Mouse (Mus musculus): ENCODE measurements around the gene Ankrd17. TPM values are rescaled to one million over a fixed set of nuclear protein-coding genes. Genes with fewer than 3 reads are reported as not detected.
"Not testable (repeated sequence)": the region's sequence is repeated elsewhere in the genome, so short reads cannot be mapped to it uniquely, and the experiment has no call there.

The Ankrd17 gene
- polyA plus RNA-seq, 1 experiment from 2014 or later = 26.4 TPM

DNA sequence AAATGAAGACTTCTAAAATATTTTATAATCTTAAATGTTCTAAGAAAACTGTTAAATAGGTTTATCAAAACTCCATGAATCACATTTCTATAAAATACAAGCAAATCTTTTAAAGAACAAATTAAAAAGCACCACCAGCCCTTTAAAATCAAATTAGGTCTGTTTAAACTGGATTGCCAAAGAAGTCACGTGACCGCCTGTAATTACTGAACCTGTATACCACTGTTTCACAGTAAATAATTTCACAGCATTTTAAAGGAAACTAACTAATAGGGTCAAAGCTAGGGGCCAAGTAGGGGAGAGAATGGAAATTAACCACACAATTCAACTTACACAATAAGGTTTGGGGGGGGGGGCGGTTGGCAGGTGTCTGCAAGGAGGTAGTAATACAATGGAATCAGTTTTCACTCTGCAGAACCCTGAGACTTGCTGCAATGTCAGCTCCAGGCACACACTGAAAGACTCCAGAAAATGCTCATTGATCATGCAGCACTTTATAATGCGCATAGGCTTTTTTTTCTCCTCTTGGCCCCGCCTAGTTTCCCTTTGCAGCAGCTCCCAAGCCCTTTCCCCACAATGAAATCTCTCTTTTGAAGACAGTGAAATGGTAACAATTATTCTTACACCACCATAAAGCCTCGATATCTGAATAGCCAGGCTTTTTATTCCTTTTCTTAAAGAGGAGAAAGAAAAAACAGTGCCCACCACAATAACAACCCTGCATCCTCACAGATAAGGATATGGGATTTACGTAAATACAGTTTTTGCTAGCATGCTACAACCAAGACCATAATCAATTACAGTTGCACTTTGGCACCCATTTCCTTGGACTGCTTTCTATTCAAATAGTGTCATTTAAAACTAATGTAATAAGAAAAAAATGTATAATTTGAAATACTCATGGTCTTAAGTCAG, 27.9 kb downstream of the Ankrd17 start:
- DNase-seq (ENCODE audit: low spot score) = no peak

- no peak for DNase-seq (ENCODE audit: low spot score)
These were observed 33.9 kb downstream of the Ankrd17 start for GRCm38 (mm10) chr5:90332478-90332877.

- no peak for DNase-seq (ENCODE audit: low spot score)
These were observed 35.3 kb downstream of the Ankrd17 start for GRCm38 (mm10) chr5:90331071-90331470.

DNA sequence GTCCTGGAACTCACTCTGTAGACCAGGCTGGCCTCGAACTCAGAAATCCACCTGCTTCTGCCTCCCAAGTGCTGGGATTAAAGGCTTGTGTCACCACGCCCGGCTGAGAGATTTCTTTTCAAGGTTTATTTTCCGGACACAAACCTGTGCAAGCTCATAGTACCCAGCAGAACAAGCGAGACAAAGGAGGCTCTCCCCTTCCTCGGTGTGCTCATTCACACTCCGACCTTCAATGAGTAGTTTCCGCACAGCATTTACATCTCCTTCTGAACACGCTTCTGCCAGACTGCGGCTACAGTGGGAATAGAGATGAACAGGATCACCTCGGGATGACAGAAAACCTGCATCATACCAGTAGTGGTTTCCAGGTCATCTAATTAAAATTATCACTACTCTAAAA, 68.0 kb downstream of the Ankrd17 start:
- no peak for DNase-seq (ENCODE audit: low spot score)

GRCm38 (mm10) chr5:90289887-90290286, 76.5 kb downstream of the Ankrd17 start:
- DNase-seq (ENCODE audit: low spot score) = no peak

- DNase-seq (ENCODE audit: low spot score) = peak; percentile 44
These were observed 79.8 kb downstream of the Ankrd17 start for GRCm38 (mm10) chr5:90286559-90286958.

DNA sequence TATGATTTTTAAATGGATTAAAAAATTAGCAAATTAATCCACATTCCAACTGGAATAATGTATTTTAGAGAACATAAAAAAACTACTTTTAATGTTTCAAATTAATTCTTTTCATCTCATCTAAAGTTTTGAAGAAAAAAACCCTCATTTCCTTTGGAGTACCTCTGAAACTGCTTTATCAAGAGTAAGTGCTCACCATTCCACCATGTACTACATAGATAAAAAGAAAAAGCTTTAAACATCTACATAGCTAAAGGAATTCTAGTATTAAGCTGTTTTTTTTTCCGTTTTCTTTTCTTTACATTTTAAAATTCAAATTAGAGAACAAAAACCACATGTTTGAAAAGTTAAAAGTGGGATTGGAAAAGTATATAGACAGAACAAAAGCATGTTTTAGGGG, 86.3 kb downstream of the Ankrd17 start:
- DNase-seq (ENCODE audit: low spot score) = no peak

DNA sequence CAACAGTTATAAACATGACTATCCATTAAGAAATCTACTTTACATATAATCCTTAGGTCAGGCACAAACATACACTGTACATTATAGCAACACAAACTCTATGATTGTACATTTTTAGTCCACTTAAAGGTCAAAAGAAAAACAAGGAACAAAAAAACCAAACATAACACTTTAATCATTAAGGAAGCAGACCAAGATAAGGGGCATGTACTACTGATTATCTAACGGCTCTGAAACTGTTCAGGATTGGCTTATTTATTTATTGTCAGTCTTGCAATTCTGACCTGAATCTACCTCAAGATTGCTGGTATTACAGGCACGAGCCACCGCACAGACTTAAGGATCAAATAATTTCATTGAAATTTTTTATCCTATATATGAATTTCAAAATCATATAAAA, 87.0 kb downstream of the Ankrd17 start:
- DNase-seq (ENCODE audit: low spot score) = no peak

DNA sequence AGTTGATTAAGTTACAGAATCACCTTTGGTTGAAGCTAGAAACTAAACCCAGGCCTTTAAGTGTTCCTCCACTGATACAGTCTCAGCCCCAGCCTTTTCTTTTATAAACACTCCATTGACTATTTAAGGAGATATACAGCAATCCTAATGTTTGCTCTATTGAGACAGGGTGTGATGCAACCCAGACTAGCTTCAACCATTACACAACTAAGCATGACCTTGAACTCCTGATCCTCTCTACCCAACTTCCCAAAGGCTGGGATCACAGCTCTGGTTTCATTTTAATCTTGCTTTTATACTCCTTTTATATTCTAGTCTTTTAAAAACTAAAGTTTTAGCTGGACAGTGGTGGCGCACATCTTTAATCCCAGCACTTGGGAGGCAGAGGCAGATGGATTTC, 88.9 kb downstream of the Ankrd17 start:
- DNase-seq (ENCODE audit: low spot score) = no peak

DNA sequence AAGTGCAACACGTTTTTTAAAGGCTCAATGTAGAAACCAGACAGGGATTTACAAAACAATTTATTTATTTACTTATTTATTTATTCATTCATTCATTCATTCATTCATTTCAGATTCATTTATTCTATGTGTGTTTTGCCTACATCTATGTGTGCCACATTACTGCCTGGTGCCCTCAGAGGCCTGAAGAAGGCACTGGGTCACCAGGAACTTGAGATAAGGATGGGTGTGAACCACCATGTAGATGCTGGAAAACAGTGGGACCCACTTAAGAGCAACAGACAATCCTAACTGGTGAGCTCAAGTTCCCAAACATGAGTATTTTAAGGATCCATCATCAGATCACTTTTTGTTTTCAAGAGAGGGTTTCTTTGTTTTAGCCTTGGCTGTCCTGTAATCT, 91.6 kb downstream of the Ankrd17 start:
- DNase-seq (ENCODE audit: low spot score) = no peak

DNA sequence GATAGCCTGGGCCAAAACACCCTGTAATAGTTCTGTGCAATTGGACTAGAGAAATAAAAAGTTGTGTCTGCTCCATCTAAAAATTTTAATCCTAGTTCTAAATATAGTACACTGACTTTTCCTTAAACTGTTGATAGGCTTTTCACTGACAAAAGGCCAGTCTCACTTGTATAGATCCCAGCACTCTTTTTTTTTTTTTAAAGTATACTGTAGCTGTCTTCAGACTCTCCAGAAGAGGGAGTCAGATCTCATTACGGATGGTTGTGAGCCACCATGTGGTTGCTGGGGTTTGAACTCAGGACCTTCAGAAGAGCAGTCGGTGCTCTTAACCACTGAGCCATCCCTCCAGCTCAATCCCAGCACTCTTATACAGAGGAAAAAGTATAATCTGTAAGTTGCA, 104.1 kb downstream of the Ankrd17 start:
- not testable (repeated sequence) for DNase-seq (ENCODE audit: low spot score)

- no peak for DNase-seq (ENCODE audit: low spot score)
These were observed 109.4 kb downstream of the Ankrd17 start for GRCm38 (mm10) chr5:90257023-90257422.

DNA sequence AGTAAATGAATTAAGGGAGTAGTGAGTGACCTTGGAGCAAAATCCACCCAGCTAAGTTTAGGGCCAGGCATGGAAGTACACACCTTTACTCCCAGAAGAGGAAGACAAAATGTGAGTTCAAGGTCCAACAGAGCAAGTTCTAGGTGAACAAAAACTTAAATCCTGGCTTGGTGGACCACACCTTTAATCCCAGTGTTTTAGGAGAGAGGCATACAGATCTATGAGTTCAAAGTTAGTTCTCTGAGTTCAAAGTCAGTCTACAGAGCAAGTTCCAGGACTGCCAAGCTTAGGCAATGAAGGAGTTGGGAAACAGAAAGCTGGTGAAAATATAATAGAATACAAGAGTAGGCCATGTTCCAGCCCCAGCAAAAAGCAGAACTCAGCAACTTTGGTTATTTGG, 118.9 kb downstream of the Ankrd17 start:
- DNase-seq (ENCODE audit: low spot score) = no peak

GRCm38 (mm10) chr5:90246987-90247386, 119.4 kb downstream of the Ankrd17 start:
- no peak for DNase-seq (ENCODE audit: low spot score)

- no peak for DNase-seq (ENCODE audit: low spot score)
These were observed 119.8 kb downstream of the Ankrd17 start for GRCm38 (mm10) chr5:90246567-90246966.

- no peak for DNase-seq (ENCODE audit: low spot score)
These were observed 121.0 kb downstream of the Ankrd17 start for GRCm38 (mm10) chr5:90245416-90245815.

GRCm38 (mm10) chr5:90235217-90235616, 131.2 kb downstream of the Ankrd17 start:
- no peak for DNase-seq (ENCODE audit: low spot score)

GRCm38 (mm10) chr5:90233305-90233704, 133.1 kb downstream of the Ankrd17 start:
- no peak for DNase-seq (ENCODE audit: low spot score)

DNA sequence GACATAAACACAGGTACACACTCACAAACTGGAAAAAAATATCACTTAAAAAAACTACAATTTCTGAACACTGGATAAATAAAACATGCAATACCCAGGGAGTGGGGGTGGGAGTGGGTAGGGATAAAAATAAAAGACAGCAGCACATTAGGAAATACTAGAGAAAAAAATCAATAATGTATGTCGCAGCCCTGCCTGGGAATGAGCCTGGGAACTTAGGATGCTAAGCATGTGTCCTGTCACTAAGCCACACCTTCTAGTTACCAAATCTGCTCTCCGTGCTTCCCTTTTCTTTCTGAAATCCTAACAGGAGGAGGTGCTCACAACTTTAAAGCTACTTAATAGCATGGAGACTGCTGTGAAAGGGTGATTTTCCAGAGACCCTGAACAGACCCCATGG, 136.6 kb downstream of the Ankrd17 start:
- no peak for DNase-seq (ENCODE audit: low spot score)

DNA sequence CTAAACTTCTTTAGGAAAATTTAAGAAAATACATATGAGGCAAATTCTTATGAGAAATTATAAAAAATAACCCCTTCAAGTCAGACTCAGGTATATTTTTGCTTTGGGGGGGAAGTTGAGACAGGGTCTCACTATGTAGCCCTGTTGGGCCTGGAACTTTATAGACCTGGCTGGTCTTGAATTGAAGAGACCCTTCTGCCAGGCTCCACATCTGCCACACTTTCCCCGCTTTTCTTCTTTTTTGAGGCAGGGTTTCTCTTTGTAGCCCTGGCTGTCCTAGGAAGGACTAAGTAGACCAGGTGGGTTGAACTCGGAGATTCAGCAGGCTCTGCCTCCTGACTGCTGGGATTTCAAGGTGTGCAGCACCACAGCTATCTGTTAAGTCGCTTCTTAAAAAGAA, 139.7 kb downstream of the Ankrd17 start:
- no peak for DNase-seq (ENCODE audit: low spot score)

DNA sequence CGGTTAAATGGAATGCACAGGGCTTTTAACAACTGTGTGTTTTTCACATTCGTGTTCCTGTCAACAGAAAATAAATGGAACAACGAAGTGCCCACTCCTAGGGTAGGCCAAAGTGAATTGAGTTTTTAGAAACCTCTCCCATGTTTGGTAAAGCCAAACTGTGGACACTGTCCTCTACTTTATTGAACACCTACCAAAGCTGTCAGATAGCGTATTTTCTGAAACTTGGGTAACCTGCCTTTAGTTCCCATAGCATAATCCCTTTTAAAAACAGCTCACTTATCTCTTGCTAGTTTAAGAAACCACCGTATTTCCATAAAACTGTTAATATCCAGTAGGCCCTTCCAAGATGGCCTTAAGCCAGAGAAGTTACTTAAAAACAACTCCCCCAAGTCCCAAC, 141.6 kb downstream of the Ankrd17 start:
- peak; percentile 9 for DNase-seq (ENCODE audit: low spot score)

- DNase-seq (ENCODE audit: low spot score) = peak; percentile 100
These were observed 142.6 kb downstream of the Ankrd17 start, which contains the start of gene Cox18 for GRCm38 (mm10) chr5:90223534-90224381. Gene Cox18 (minus strand): TSS chr5:90224001.

Data from thymus, postnatal 0 days (tissue).